Mouse (Mus musculus) forebrain, postnatal 0 days (tissue): ENCODE measurements around the gene Mapk8ip3. TPM values are rescaled to one million over a fixed set of nuclear protein-coding genes. Genes with fewer than 3 reads are reported as not detected.

Experiments
- ATAC-seq: fragments of 200-750 bp; cut with Nextera tagmentation; 2 replicates; pipeline ENCODE4 v1.8.0; 2017; ENCODE audit warnings: mild to moderate bottlenecking, moderate library complexity
- DNase-seq: peaks from one replicate; pipeline ENCODE4 v3.0.0-alpha.2; 2015
- H3K27ac ChIP-seq: fragments of 300-500 bp; sonication (generic); 2 replicates; pipeline ENCODE4 v1.5.1; 2014; ENCODE audit warnings: low read depth, mild to moderate bottlenecking, antibody characterized with exemption, low read length, moderate library complexity, mixed read lengths
- H3K27me3 ChIP-seq: fragments of 300-500 bp; sonication (generic); 2 replicates; pipeline ENCODE4 v1.6.1; 2014; ENCODE audit warnings: mild to moderate bottlenecking, low read length, mixed read lengths; ENCODE audit not compliant: insufficient read depth
- H3K36me3 ChIP-seq: fragments of 300-500 bp; sonication (generic); 2 replicates; pipeline ENCODE4 v1.6.1; 2014; ENCODE audit warnings: mild to moderate bottlenecking, moderate library complexity; ENCODE audit not compliant: insufficient read depth
- H3K4me1 ChIP-seq: fragments of 300-500 bp; sonication (generic); 2 replicates; pipeline ENCODE4 v1.6.1; 2014; ENCODE audit warnings: antibody characterized with exemption; ENCODE audit not compliant: insufficient read depth
- H3K4me2 ChIP-seq: fragments of 300-500 bp; sonication (generic); 2 replicates; pipeline ENCODE4 v1.6.1; 2014; ENCODE audit warnings: low read depth, mild to moderate bottlenecking, moderate library complexity
- H3K4me3 ChIP-seq: fragments of 300-500 bp; sonication (generic); 2 replicates; pipeline ENCODE4 v1.5.1; 2014; ENCODE audit warnings: low read depth, low read length, mixed read lengths
- H3K9ac ChIP-seq: fragments of 300-500 bp; sonication (generic); 2 replicates; pipeline ENCODE4 v1.6.1; 2014; ENCODE audit warnings: mild to moderate bottlenecking
- H3K9me3 ChIP-seq: fragments of 300-500 bp; sonication (generic); 2 replicates; pipeline ENCODE4 v1.6.1; 2016; ENCODE audit warnings: low read length
- CTCF ChIP-seq: sonication (generic); IDR thresholded peaks from 2 replicates; pipeline ENCODE4 v1.5.1; 2016; ENCODE audit warnings: antibody characterized with exemption, control low read depth, low read depth
- WGBS: fragments of 180-500 bp; shearing (Covaris S2); extraction: QIAGEN DNeasy Blood & Tissue Kit; methylation state at CpG from one replicate; pipeline ENCODE4 v1.1.7; 2014; 5-methylcytosine and 5-hydroxymethylcytosine counted together
- polyA plus RNA-seq: library from polyadenylated mRNA; unstranded; fragments of >200 nt; fragmentation: Nextera tagmentation; extraction: Ambion mirVana; gene quantifications from 2 replicates; pipeline ENCODE4 v1.2.1, GENCODE M21; 2015
- total RNA-seq: library from RNA; depleted of rRNA; stranded (reverse); fragments of >200 nt; gene quantifications from 2 replicates; pipeline ENCODE4 v1.2.3, GENCODE M21; 2014

The Mapk8ip3 gene
- total and polyA plus RNA-seq, 2 experiments from 2014 or later, result 65.1 to 151 TPM

GRCm38 (mm10) chr17:24932431-24932830 is 4.3 kb downstream of the Mapk8ip3 start:
- Histone ChIP-seq H3K27me3 (no peaks in the 10 kb centered on the region), H3K4me2 (no peak overlapping the region), H3K9me3 (no peaks in the 10 kb centered on the region), H3K36me3 (peaks cover 8% of the 10 kb centered on the region), H3K4me3 (no peak overlapping the region), H3K27ac (no peak overlapping the region), H3K4me1 (peaks cover 16% of the 10 kb centered on the region), H3K9ac (no peak overlapping the region)
- no peak for DNase-seq
- 95% methylated on average over 4 of the region's 4 CpGs for WGBS
- ATAC-seq, result no peak
- no peak for TF ChIP-seq CTCF

GRCm38 (mm10) chr17:24929506-24929905 is 7.3 kb downstream of the Mapk8ip3 start:
- Histone ChIP-seq H3K4me2 (no peak overlapping the region), H3K27me3 (no peaks in the 10 kb centered on the region), H3K27ac (no peak overlapping the region), H3K4me1 (peaks cover under 1% of the 10 kb centered on the region; the same call in 1 of the 2 replicates), H3K4me3 (no peak overlapping the region), H3K9ac (no peak overlapping the region), H3K36me3 (peaks cover 26% of the 10 kb centered on the region), H3K9me3 (no peaks in the 10 kb centered on the region)
- DNase-seq (no peak), ATAC-seq (no peak)
- TF ChIP-seq CTCF, result no peak
- WGBS, result 88% methylated on average over 1 of the region's 1 CpGs

GRCm38 (mm10) chr17:24923246-24923645 is 13.5 kb downstream of the Mapk8ip3 start:
- no peak for ATAC-seq
- no peak for DNase-seq
- TF ChIP-seq CTCF, result no peak
- no peak overlapping the region for H3K9ac ChIP-seq
- H3K4me3 ChIP-seq, result no peak overlapping the region
- no peak overlapping the region for H3K4me2 ChIP-seq
- H3K36me3 ChIP-seq, result peaks cover 85% of the 10 kb centered on the region
- no peak overlapping the region for H3K27ac ChIP-seq
- WGBS, result 95% methylated on average over 1 of the region's 1 CpGs
- no peaks in the 10 kb centered on the region for H3K9me3 ChIP-seq
- no peaks in the 10 kb centered on the region for H3K4me1 ChIP-seq
- H3K27me3 ChIP-seq, result no peaks in the 10 kb centered on the region

GRCm38 (mm10) chr17:24913984-24914383 is 22.8 kb downstream of the Mapk8ip3 start:
- H3K36me3 ChIP-seq, result peaks cover 93% of the 10 kb centered on the region
- DNase-seq (no peak), ATAC-seq (no peak)
- H3K27ac ChIP-seq, result no peak overlapping the region
- no peak for TF ChIP-seq CTCF
- H3K9ac ChIP-seq, result no peak overlapping the region
- H3K4me1 ChIP-seq, result no peaks in the 10 kb centered on the region
- H3K9me3 ChIP-seq, result no peaks in the 10 kb centered on the region
- H3K4me2 ChIP-seq, result no peak overlapping the region
- no peaks in the 10 kb centered on the region for H3K27me3 ChIP-seq
- no peak overlapping the region for H3K4me3 ChIP-seq

GRCm38 (mm10) chr17:24907591-24907990 is 29.2 kb downstream of the Mapk8ip3 start:
- no peak overlapping the region for H3K4me3 ChIP-seq
- WGBS, result 91% methylated on average over 2 of the region's 2 CpGs
- no peak overlapping the region for H3K9ac ChIP-seq
- no peaks in the 10 kb centered on the region for H3K4me1 ChIP-seq
- TF ChIP-seq CTCF, result no peak
- H3K4me2 ChIP-seq, result no peak overlapping the region
- no peak overlapping the region for H3K27ac ChIP-seq
- H3K36me3 ChIP-seq, result peaks cover 99% of the 10 kb centered on the region
- DNase-seq, result no peak
- no peaks in the 10 kb centered on the region for H3K9me3 ChIP-seq
- no peak for ATAC-seq
- no peaks in the 10 kb centered on the region for H3K27me3 ChIP-seq

- no peak for ATAC-seq
- no peak overlapping the region for H3K27ac ChIP-seq
- no peak overlapping the region for H3K4me3 ChIP-seq
- no peak overlapping the region for H3K4me2 ChIP-seq
- no peak overlapping the region for H3K9ac ChIP-seq
- no peaks in the 10 kb centered on the region for H3K27me3 ChIP-seq
- no peak for DNase-seq
- no peaks in the 10 kb centered on the region for H3K4me1 ChIP-seq
- WGBS, result 90% methylated on average over 9 of the region's 9 CpGs
- TF ChIP-seq CTCF, result no peak
- H3K36me3 ChIP-seq, result peaks cover 100% of the 10 kb centered on the region
- H3K9me3 ChIP-seq, result no peaks in the 10 kb centered on the region
Measured at GRCm38 (mm10) chr17:24903767-24904166, 33.0 kb downstream of the Mapk8ip3 start.

GRCm38 (mm10) chr17:24902671-24903474 is 33.9 kb downstream of the Mapk8ip3 start:
- ATAC-seq, result no peak
- 70% methylated on average over 9 of the region's 9 CpGs for WGBS

More at GRCm38 (mm10) chr17:24902671-24903474, 33.9 kb downstream of the Mapk8ip3 start:
- Histone ChIP-seq H3K4me3 (no peak overlapping the region), H3K9me3 (no peaks in the 10 kb centered on the region), H3K4me2 (no peak overlapping the region), H3K4me1 (no peaks in the 10 kb centered on the region), H3K27me3 (no peaks in the 10 kb centered on the region), H3K9ac (no peak overlapping the region), H3K27ac (no peak overlapping the region), H3K36me3 (peaks cover 100% of the 10 kb centered on the region)
- DNase-seq, result no peak
- TF ChIP-seq CTCF, result peak; percentile 49
